In the genomic region with DNA sequence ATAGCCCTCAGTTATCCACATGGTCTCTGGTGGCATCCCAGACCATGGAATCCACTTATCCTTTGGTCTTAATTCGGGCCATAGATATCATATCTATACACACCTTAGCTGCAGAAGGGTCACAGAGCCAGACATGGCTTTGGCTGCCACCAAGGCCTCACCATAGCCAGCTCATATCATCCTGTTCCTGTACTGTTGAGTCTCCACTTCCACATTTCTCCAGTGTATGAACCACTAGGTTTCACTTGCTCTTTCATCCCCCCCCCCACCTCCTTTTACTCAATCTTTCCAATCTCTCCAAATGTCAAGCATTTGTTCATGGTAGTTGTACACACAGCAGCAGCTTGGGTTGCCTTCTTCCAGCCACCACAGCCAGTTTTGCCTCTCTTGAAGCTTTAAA, we compare ENCODE assay signal across 32 mouse cellular contexts.
"Had no signal": no experiment of that assay in that cellular context is flagged by ENCODE, and none has a peak within 500 bp of the region (broad histone marks: within the 10 kb centered on the region; RNA-seq: fewer than 3 reads in every experiment).

No protein-coding gene starts in this region.

- H3K27me3 ChIP-seq: limb, embryonic 12.5 days; limb, embryonic 13.5 days; limb, embryonic 15.5 days; liver, embryonic 12.5 days; liver, embryonic 13.5 days; liver, embryonic 15.5 days; lung, embryonic 15.5 days; megakaryocyte, embryonic 14.5 days; midbrain, embryonic 12.5 days; midbrain, embryonic 13.5 days; midbrain, embryonic 15.5 days; neural tube, embryonic 12.5 days had no signal

- H3K27ac ChIP-seq: limb, embryonic 10.5 days; limb, embryonic 12.5 days; limb, embryonic 13.5 days; limb, embryonic 15.5 days; liver, embryonic 12.5 days; liver, embryonic 13.5 days; liver, embryonic 14.5 days; liver, embryonic 15.5 days; lung, embryonic 15.5 days; macrophage; midbrain, embryonic 10.5 days; midbrain, embryonic 12.5 days; midbrain, embryonic 13.5 days; midbrain, embryonic 15.5 days; neural tube, embryonic 12.5 days had no signal

- H3K4me2 ChIP-seq: limb, embryonic 12.5 days; limb, embryonic 13.5 days; limb, embryonic 15.5 days; liver, embryonic 11.5 days; liver, embryonic 12.5 days; liver, embryonic 13.5 days; liver, embryonic 15.5 days; lung, embryonic 14.5 days; lung, embryonic 15.5 days; midbrain, embryonic 11.5 days; midbrain, embryonic 12.5 days; midbrain, embryonic 13.5 days; midbrain, embryonic 15.5 days; neural tube, embryonic 12.5 days had no signal

- H3K9me3 ChIP-seq: limb, embryonic 10.5 days; limb, embryonic 12.5 days; limb, embryonic 13.5 days; limb, embryonic 15.5 days; liver, embryonic 12.5 days; liver, embryonic 13.5 days; liver, embryonic 15.5 days; lung, embryonic 15.5 days; midbrain, embryonic 10.5 days; midbrain, embryonic 12.5 days; midbrain, embryonic 13.5 days; midbrain, embryonic 15.5 days; neural tube, embryonic 12.5 days had no signal

- H3K9ac ChIP-seq: limb, embryonic 12.5 days; limb, embryonic 13.5 days; limb, embryonic 15.5 days; liver, embryonic 12.5 days; liver, embryonic 13.5 days; liver, embryonic 14.5 days; liver, embryonic 15.5 days; liver, postnatal 0 days; lung, embryonic 14.5 days; lung, embryonic 15.5 days; midbrain, embryonic 12.5 days; midbrain, embryonic 13.5 days; midbrain, embryonic 15.5 days; neural tube, embryonic 12.5 days had no signal

- H3K36me3 ChIP-seq: limb, embryonic 10.5 days; limb, embryonic 12.5 days; limb, embryonic 13.5 days; limb, embryonic 15.5 days; liver, embryonic 12.5 days; liver, embryonic 13.5 days; liver, embryonic 15.5 days; lung, embryonic 15.5 days; midbrain, embryonic 10.5 days; midbrain, embryonic 12.5 days; midbrain, embryonic 13.5 days; midbrain, embryonic 15.5 days; neural tube, embryonic 12.5 days had no signal

- DNase-seq: left cerebral cortex, postnatal 4 days; liver; liver, embryonic 13.5 days; liver, postnatal 0 days; lung, adult 18-20 months; lung, adult 2 months; lung, embryonic 14.5 days; lung, postnatal 10 days; lung, postnatal 14 days; lung, postnatal 36 days; lung, postnatal 4 days; midbrain, embryonic 14.5 days had no signal

- H3K4me1 ChIP-seq: limb, embryonic 10.5 days; limb, embryonic 12.5 days; limb, embryonic 13.5 days; limb, embryonic 15.5 days; liver, embryonic 12.5 days; liver, embryonic 13.5 days; liver, embryonic 15.5 days; lung, embryonic 15.5 days; megakaryocyte, embryonic 14.5 days; midbrain, embryonic 10.5 days; midbrain, embryonic 12.5 days; midbrain, embryonic 13.5 days; midbrain, embryonic 15.5 days; neural tube, embryonic 12.5 days had no signal

- H3K4me3 ChIP-seq: limb, embryonic 10.5 days; limb, embryonic 12.5 days; limb, embryonic 13.5 days; limb, embryonic 15.5 days; liver, embryonic 12.5 days; liver, embryonic 13.5 days; liver, embryonic 15.5 days; lung, embryonic 15.5 days; megakaryocyte, embryonic 14.5 days; midbrain, embryonic 10.5 days; midbrain, embryonic 12.5 days; midbrain, embryonic 13.5 days; midbrain, embryonic 15.5 days; myocyte; neural tube, embryonic 12.5 days had no signal

- ATAC-seq: liver, embryonic 12.5 days; liver, postnatal 0 days; lung, postnatal 0 days; midbrain, embryonic 13.5 days; midbrain, embryonic 15.5 days; midbrain, embryonic 16.5 days had no signal
